Mouse (Mus musculus): ENCODE data around the gene Pam.

Gene Pam

DNA sequence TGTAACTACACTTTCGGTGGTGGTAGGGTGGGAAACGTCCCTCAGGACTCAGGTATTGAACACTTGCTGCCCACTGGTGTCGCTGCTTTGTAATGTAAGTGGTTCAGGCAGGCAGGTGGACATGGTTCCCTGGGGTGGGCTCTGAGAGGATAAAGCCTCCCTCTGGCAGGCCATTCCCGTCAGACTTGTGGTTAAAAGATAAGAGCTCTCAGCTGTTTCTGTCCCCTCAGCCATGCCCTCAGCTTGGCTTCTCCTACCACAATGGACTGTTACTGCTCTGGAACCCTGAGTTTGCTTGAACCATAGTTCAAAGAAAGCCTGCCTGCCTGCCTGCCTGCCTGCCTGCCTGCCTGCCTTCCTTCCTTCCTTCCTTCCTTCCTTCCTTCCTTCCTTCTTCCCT lies 341.1 kb downstream of the Pam start:
- no peak for DNase-seq

DNA sequence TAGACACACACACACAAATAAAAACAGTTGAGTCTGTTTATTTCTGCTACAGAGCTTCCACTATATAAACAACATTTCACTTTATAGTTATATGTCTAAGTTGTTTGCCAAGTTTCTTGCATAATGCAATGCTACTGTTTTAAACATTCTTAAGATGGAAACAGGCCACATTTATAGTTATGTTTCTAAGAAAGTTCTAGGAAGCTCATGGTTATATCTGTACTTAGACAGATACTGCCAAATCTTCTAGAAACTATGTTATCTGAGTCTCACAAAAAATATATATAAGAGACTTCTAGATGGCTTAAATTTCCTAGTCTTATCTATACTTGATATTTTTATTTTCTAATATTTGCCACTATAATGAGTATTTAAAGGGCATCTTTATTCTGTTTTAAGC lies 342.2 kb downstream of the Pam start:
- DNase-seq = no peak

DNA sequence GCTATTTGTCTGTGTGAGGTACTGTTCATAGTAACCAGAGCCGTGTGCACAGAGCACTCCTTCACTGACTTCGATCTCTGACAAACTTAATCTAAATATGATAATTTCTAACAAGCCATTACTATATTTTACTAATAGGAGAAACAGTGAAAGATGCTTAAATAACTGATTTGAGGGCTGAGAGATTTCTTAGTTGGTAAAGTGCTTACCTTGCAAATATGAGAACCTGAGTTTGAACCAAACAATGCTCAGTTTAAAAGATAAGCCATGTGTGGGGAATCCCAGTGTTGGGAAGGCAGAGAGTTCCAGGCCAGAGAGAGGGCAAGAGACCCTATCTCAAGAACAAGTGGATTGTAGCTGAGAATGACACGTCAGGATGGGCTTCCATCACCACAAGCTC lies 347.3 kb downstream of the Pam start:
- no peak for DNase-seq

DNA sequence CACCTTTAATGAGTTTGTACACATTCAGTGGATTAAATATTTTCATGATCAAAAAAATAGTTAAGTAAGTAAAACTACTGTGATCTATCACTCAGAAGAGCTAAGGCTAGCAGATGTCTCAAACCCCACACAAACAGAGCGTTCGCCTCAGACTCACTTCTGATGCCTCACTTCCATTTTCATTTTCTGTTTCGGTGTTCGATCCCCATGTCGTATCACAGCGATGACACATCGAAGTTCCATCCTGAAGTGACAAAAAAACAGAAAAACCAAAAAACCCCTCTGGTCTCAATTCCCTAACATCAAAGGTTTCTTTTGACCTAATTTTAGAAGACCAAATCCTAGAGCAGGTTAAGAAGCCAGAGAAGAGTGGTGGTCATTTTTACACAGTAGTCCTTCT lies 349.2 kb downstream of the Pam start:
- DNase-seq = no peak

DNA sequence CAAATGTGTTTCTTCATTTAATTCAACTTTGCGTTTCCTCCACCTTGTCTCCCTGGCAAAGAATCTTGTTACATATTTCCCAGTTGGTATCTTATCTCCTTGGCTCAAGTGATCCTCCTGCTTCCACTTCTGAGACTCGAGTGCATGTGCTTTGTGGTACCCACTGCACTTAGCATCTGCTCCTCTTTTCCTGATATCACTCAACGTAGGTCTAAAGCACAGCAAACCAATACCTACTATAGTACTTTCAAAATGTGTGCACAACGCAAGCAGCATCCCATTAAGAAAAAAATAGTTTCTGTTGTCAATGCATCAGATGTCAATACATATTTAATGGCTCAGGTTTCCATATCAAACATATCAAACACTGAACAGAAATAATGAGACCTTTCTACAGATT lies 349.7 kb downstream of the Pam start:
- no peak for DNase-seq
